Mouse (Mus musculus): ENCODE results near the gene Olfr625-ps1. TPM values are rescaled to one million over a fixed set of nuclear protein-coding genes. Genes with fewer than 3 reads are reported as not detected.
"Not testable (repeated sequence)": the region's sequence is repeated elsewhere in the genome, so short reads cannot be mapped to it uniquely, and the experiment has no call there.

The Olfr625-ps1 gene
- polyA plus RNA-seq (2015; fragmentation: Nextera tagmentation; extraction: Ambion mirVana), result not detected in 2 replicates

DNA sequence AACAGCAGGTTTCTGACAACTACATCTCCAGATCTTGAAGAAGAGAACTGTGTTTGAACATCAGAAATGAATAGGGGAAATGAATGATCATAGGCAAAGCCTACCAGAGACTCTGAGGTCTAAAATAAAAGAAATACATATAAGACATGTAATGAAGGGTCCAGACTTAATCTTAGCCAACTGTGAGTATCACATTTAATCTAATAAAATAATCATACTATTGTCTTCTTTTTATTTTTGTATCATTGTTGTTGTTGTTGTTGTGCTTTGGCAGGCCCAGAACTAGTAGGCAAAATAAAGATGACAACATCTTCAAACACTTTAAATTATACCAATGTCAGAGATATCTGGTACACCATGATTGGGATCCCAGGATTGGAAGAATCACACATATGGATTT lies at the start of gene Olfr625-ps1:
Olfr625-ps1 (plus strand) TSS at position 301 of the 400 bp plus-strand sequence.
- Histone ChIP-seq H3K9me3 (no peaks in the 10 kb centered on the region), H3K36me3 (no peaks in the 10 kb centered on the region), H3K4me3 (no peak within 1 kb of the TSS), H3K27me3 (no peaks in the 10 kb centered on the region), H3K4me1 (replicated peaks) (no peaks in the 10 kb centered on the region), H3K4me2 (no peak within 1 kb of the TSS), H3K27ac (no peak within 1 kb of the TSS), H3K9ac (no peak within 1 kb of the TSS)
- no peak for ATAC-seq (ENCODE audit: low FRiP score)

GRCm38 (mm10) chr7:103636795-103637194 lies 45.7 kb upstream of the Olfr625-ps1 start:
- Histone ChIP-seq H3K4me2 (no peak overlapping the region), H3K9ac (no peak overlapping the region), H3K27me3 (no peaks in the 10 kb centered on the region), H3K27ac (no peak overlapping the region), H3K9me3 (no peaks in the 10 kb centered on the region), H3K4me3 (no peak overlapping the region), H3K4me1 (replicated peaks) (no peaks in the 10 kb centered on the region), H3K36me3 (no peaks in the 10 kb centered on the region)
- no peak for ATAC-seq (ENCODE audit: low FRiP score)

DNA sequence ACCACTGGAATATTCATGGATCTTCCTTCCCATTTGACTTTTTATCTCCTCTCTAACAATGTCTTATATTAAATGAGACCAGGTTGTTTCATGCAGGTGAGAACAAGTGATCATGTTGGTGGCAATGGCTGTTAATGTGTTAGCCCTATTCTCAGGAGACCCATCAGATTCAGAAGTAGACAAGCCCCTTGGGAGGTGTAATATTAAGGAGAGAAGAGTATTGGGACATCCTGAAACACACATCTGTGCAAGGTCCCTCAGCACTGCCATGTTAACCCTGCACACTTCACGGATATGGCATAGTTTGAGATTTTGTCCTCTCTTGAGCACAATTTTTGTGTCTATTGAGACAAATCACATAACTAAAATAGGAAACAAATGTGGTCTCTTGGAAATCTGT lies 39.9 kb upstream of the Olfr625-ps1 start, which contains the start of gene Olfr622:
Olfr622 (minus strand) TSS at position 101 of the 400 bp plus-strand sequence.
- no peak for ATAC-seq (ENCODE audit: low FRiP score)
- Histone ChIP-seq H3K4me1 (replicated peaks) (no peaks in the 10 kb centered on the region), H3K4me3 (no peak within 1 kb of the TSS), H3K9me3 (no peaks in the 10 kb centered on the region), H3K27me3 (no peaks in the 10 kb centered on the region), H3K9ac (no peak within 1 kb of the TSS), H3K36me3 (no peaks in the 10 kb centered on the region), H3K4me2 (no peak within 1 kb of the TSS), H3K27ac (no peak within 1 kb of the TSS)
- WGBS, result 79% methylated on average over 1 of the region's 1 CpGs

- H3K27me3 ChIP-seq, result no peaks in the 10 kb centered on the region
- no peak for ATAC-seq (ENCODE audit: low FRiP score)
- no peaks in the 10 kb centered on the region for H3K9me3 ChIP-seq
- 93% methylated on average over 4 of the region's 4 CpGs for WGBS
- no peaks in the 10 kb centered on the region for H3K36me3 ChIP-seq
- no peak overlapping the region for H3K9ac ChIP-seq
- H3K4me2 ChIP-seq, result no peak overlapping the region
- H3K27ac ChIP-seq, result no peak overlapping the region
- no peak overlapping the region for H3K4me3 ChIP-seq
- no peaks in the 10 kb centered on the region for H3K4me1 ChIP-seq (replicated peaks)
Measured at GRCm38 (mm10) chr7:103644070-103644469, 38.5 kb upstream of the Olfr625-ps1 start.

DNA sequence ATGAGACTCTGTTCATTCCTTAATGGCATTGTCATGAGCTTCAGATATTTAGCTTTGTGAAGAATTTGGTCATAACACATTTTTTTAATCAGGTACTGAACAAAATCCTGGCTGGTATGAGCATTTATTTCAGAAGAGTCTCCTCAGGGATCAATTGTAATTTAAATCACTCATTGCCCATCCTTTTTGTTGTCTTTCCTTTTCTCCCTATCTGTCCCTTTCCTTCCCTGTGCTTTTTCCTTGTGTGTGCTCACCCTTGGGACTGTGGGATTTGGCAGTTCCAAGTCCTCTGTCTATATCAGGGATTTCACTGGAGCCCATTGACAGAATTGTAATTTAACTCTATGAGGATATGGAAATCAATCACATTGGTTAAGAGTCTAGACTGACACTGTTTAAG lies 18.9 kb upstream of the Olfr625-ps1 start, which contains the start of gene Olfr623:
Olfr623 (minus strand) TSS at position 101 of the 400 bp plus-strand sequence.
- H3K36me3 ChIP-seq, result no peaks in the 10 kb centered on the region
- H3K9ac ChIP-seq, result no peak within 1 kb of the TSS
- no peak within 1 kb of the TSS for H3K4me3 ChIP-seq
- H3K27me3 ChIP-seq, result no peaks in the 10 kb centered on the region
- H3K27ac ChIP-seq, result no peak within 1 kb of the TSS
- no peak within 1 kb of the TSS for H3K4me2 ChIP-seq
- no peaks in the 10 kb centered on the region for H3K9me3 ChIP-seq
- H3K4me1 ChIP-seq (replicated peaks), result no peaks in the 10 kb centered on the region
- ATAC-seq (ENCODE audit: low FRiP score), result no peak

DNA sequence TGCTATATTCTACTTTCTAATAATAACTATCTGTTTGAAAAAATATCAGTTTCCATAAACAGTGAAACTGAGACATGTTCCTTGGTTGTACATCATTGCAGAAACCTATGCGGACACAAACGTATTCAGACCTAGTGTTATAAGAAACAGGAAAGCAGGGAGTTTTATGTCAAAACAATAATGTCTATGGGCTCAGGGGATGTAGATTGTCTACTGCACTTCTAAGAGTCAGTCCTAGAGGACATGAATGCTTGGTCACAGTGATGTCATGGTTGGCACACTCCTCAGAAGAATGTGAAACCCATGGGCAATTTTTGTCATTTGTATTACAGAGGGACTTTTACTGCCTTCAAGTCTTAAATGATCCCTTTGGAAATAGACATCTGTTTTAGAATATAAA lies 11.4 kb upstream of the Olfr625-ps1 start, which contains the start of gene Olfr624:
Olfr624 (minus strand) TSS at position 101 of the 400 bp plus-strand sequence.
- no peak within 1 kb of the TSS for H3K4me2 ChIP-seq
- H3K9me3 ChIP-seq, result no peaks in the 10 kb centered on the region
- no peaks in the 10 kb centered on the region for H3K36me3 ChIP-seq
- no peak within 1 kb of the TSS for H3K9ac ChIP-seq
- H3K4me1 ChIP-seq (replicated peaks), result no peaks in the 10 kb centered on the region
- no peak for ATAC-seq (ENCODE audit: low FRiP score)
- 97% methylated on average over 2 of the region's 2 CpGs for WGBS
- no peak within 1 kb of the TSS for H3K27ac ChIP-seq
- H3K4me3 ChIP-seq, result no peak within 1 kb of the TSS
- H3K27me3 ChIP-seq, result no peaks in the 10 kb centered on the region

DNA sequence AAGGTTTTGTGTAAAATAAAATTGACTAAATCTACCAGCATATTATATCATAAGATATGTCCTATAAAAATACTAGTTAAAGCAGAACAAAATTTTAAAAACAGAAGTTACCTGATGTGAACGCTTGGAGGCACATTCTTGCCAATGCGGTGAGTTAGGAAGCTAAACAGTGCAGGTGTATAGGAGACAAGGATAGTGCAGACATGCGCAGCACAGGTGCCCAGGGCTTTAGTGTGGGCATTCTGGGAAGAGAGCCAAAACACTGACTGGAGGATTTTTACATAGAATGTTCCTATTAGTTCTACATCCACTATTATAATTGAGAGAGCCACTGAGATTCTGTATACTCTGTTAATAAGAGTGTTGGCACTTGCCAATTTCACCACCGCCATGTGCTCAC lies 16.9 kb downstream of the Olfr625-ps1 start:
- no peak overlapping the region for H3K4me2 ChIP-seq
- no peaks in the 10 kb centered on the region for H3K4me1 ChIP-seq (replicated peaks)
- no peak for ATAC-seq (ENCODE audit: low FRiP score)
- no peak overlapping the region for H3K4me3 ChIP-seq
- H3K27me3 ChIP-seq, result no peaks in the 10 kb centered on the region
- no peak overlapping the region for H3K9ac ChIP-seq
- H3K27ac ChIP-seq, result no peak overlapping the region
- WGBS, result 91% methylated on average over 4 of the region's 4 CpGs
- H3K9me3 ChIP-seq, result no peaks in the 10 kb centered on the region
- no peaks in the 10 kb centered on the region for H3K36me3 ChIP-seq

- no peak overlapping the region for H3K4me3 ChIP-seq
- no peaks in the 10 kb centered on the region for H3K4me1 ChIP-seq (replicated peaks)
- no peaks in the 10 kb centered on the region for H3K9me3 ChIP-seq
- H3K4me2 ChIP-seq, result no peak overlapping the region
- H3K9ac ChIP-seq, result no peak overlapping the region
- no peaks in the 10 kb centered on the region for H3K36me3 ChIP-seq
- no peak for ATAC-seq (ENCODE audit: low FRiP score)
- no peak overlapping the region for H3K27ac ChIP-seq
- WGBS, result 38% methylated on average over 2 of the region's 2 CpGs
- H3K27me3 ChIP-seq, result no peaks in the 10 kb centered on the region
Measured at GRCm38 (mm10) chr7:103712024-103712423, 29.5 kb downstream of the Olfr625-ps1 start.

DNA sequence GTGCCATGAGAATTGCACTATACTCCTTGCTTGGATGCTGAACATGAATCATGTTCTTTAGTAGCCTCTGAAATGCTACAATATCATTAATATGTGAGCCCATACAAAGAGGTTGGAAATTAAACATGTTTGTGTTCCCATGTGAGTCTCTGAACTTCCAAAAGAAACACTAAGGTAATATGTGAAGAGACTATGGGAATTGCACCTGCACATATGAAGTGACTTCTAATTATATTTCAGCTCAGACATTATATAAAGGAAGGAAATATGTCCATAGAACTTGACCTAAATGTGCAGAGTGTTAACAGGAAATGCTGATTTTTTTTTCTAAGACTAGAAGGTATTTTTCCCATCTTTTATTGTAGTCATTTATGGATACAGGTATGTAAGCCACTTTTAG lies 31.9 kb downstream of the Olfr625-ps1 start, which contains the start of gene Olfr243:
Olfr243 (plus strand) TSS at position 301 of the 400 bp plus-strand sequence.
- ATAC-seq (ENCODE audit: low FRiP score), result no peak
- H3K27ac ChIP-seq, result no peak within 1 kb of the TSS

DNA sequence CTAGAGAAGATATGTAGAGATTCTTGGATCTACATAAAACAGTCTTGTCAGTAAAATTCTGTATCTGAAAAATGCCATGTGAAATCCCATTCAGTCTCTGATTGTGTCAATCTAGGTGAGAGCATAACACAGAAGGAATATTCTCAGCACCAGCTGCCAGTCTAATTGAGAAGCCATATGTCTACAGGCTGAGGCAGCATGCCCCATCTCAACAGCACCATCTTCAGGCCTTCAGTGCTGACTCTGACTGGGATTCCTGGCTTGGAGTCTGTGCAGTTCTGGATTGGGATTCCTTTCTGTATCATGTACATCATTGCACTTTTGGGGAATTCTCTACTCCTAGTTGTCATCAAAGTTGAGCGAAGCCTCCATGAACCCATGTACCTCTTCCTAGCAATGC lies 33.9 kb downstream of the Olfr625-ps1 start:
- H3K4me2 ChIP-seq; ATAC-seq (ENCODE audit: low FRiP score); H3K9me3 ChIP-seq; H3K4me3 ChIP-seq; H3K9ac ChIP-seq; H3K27ac ChIP-seq; H3K36me3 ChIP-seq; H3K27me3 ChIP-seq; H3K4me1 ChIP-seq (replicated peaks): not testable (repeated sequence)
- WGBS, result 94% methylated on average over 1 of the region's 1 CpGs

More for the DNA sequence above, 31.9 kb downstream of the Olfr625-ps1 start, which contains the start of gene Olfr243:
- Histone ChIP-seq H3K4me2 (no peak within 1 kb of the TSS), H3K36me3 (no peaks in the 10 kb centered on the region), H3K9me3 (no peaks in the 10 kb centered on the region), H3K9ac (no peak within 1 kb of the TSS), H3K4me3 (no peak within 1 kb of the TSS), H3K4me1 (replicated peaks) (no peaks in the 10 kb centered on the region), H3K27me3 (no peaks in the 10 kb centered on the region)

DNA sequence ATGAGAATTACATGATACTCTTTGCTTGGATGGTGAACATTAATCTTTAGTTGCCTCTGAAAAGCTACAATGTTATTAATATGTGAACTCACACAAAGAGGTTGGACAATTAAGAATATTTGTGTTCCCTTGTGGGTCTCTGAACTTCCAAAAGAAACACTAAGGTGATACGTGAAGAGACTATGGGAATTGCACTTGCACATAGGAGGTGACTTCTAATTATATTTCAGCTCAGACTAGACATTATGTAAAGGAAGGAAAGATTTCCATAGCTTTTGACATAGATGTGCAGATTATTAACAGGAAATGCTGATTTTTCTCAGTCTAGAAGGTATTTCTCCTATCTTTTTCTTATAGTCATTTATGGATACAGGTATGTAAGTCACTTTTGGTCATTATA lies 47.6 kb downstream of the Olfr625-ps1 start, which contains the start of gene Olfr628:
Olfr628 (plus strand) TSS at position 301 of the 400 bp plus-strand sequence.
- ATAC-seq (ENCODE audit: low FRiP score), result no peak
- Histone ChIP-seq H3K4me1 (replicated peaks) (no peaks in the 10 kb centered on the region), H3K4me2 (no peak within 1 kb of the TSS), H3K27me3 (no peaks in the 10 kb centered on the region), H3K4me3 (no peak within 1 kb of the TSS), H3K9ac (no peak within 1 kb of the TSS), H3K36me3 (no peaks in the 10 kb centered on the region), H3K27ac (no peak within 1 kb of the TSS), H3K9me3 (no peaks in the 10 kb centered on the region)
- 86% methylated on average over 1 of the region's 1 CpGs for WGBS

Data from hindbrain, embryonic 13.5 days (tissue).